Mouse (Mus musculus): ENCODE measurements at regions not wholly inside any gene's neighbourhood (a gene's known extent, or its start where the extent isn't known, plus 50 kb on each side); places are given as distances from the start of the nearest gene placed in this dataset.

GRCm38 (mm10) chr10:56519041-56519440, 141.9 kb downstream of the Gja1 start:
- Histone ChIP-seq H3K27me3 (replicated peaks) (no peaks in the 10 kb centered on the region), H3K4me1 (no peaks in the 10 kb centered on the region), H3K4me2 (no peak overlapping the region), H3K9ac (no peak overlapping the region), H3K9me3 (no peaks in the 10 kb centered on the region), H3K4me3 (replicated peaks) (no peak overlapping the region), H3K27ac (no peak overlapping the region), H3K36me3 (no peaks in the 10 kb centered on the region)
- WGBS = 82% methylated on average over 1 of the region's 1 CpGs
- ATAC-seq (ENCODE audit: insufficient read depth, low FRiP score, low read depth) = no peak

- no peak overlapping the region for H3K4me3 ChIP-seq (replicated peaks)
- ATAC-seq (ENCODE audit: insufficient read depth, low FRiP score, low read depth) = no peak
- H3K36me3 ChIP-seq = no peaks in the 10 kb centered on the region
- H3K4me1 ChIP-seq = no peaks in the 10 kb centered on the region
- no peaks in the 10 kb centered on the region for H3K27me3 ChIP-seq (replicated peaks)
- H3K27ac ChIP-seq = no peak overlapping the region
- no peaks in the 10 kb centered on the region for H3K9me3 ChIP-seq
- H3K9ac ChIP-seq = no peak overlapping the region
- WGBS = 76% methylated on average over 2 of the region's 2 CpGs
- H3K4me2 ChIP-seq = no peak overlapping the region
Measured at GRCm38 (mm10) chr10:56525791-56526190, 148.7 kb downstream of the Gja1 start.

GRCm38 (mm10) chr10:56537091-56537490, 160.0 kb downstream of the Gja1 start:
- Histone ChIP-seq H3K36me3 (no peaks in the 10 kb centered on the region), H3K27ac (no peak overlapping the region), H3K4me3 (replicated peaks) (no peak overlapping the region), H3K27me3 (replicated peaks) (no peaks in the 10 kb centered on the region), H3K4me2 (no peak overlapping the region), H3K4me1 (no peaks in the 10 kb centered on the region), H3K9ac (no peak overlapping the region), H3K9me3 (no peaks in the 10 kb centered on the region)
- WGBS = 41% methylated on average over 4 of the region's 4 CpGs
- ATAC-seq (ENCODE audit: insufficient read depth, low FRiP score, low read depth) = no peak

- no peaks in the 10 kb centered on the region for H3K4me1 ChIP-seq
- ATAC-seq (ENCODE audit: insufficient read depth, low FRiP score, low read depth) = no peak
- no peaks in the 10 kb centered on the region for H3K9me3 ChIP-seq
- no peaks in the 10 kb centered on the region for H3K36me3 ChIP-seq
- no peak overlapping the region for H3K27ac ChIP-seq
- no peaks in the 10 kb centered on the region for H3K27me3 ChIP-seq (replicated peaks)
- H3K9ac ChIP-seq = no peak overlapping the region
- 80% methylated on average over 5 of the region's 5 CpGs for WGBS
- no peak overlapping the region for H3K4me3 ChIP-seq (replicated peaks)
- no peak overlapping the region for H3K4me2 ChIP-seq
Measured at GRCm38 (mm10) chr10:56539827-56540511, 162.8 kb downstream of the Gja1 start.

- Histone ChIP-seq H3K4me1 (no peaks in the 10 kb centered on the region), H3K9ac (no peak overlapping the region), H3K4me2 (no peak overlapping the region), H3K27ac (no peak overlapping the region), H3K27me3 (replicated peaks) (no peaks in the 10 kb centered on the region), H3K36me3 (no peaks in the 10 kb centered on the region), H3K9me3 (no peaks in the 10 kb centered on the region), H3K4me3 (replicated peaks) (no peak overlapping the region)
- WGBS = 69% methylated on average over 3 of the region's 3 CpGs
- no peak for ATAC-seq (ENCODE audit: insufficient read depth, low FRiP score, low read depth)
Measured at GRCm38 (mm10) chr10:56542106-56542505, 165.0 kb downstream of the Gja1 start.

- WGBS = 33% methylated on average over 3 of the region's 3 CpGs
- Histone ChIP-seq H3K4me1 (no peaks in the 10 kb centered on the region), H3K27me3 (replicated peaks) (no peaks in the 10 kb centered on the region)
Measured at GRCm38 (mm10) chr10:56545989-56546388, 168.9 kb downstream of the Gja1 start.

GRCm38 (mm10) chr10:56546824-56547223, 169.7 kb downstream of the Gja1 start:
- H3K27ac ChIP-seq = no peak overlapping the region
- no peak for ATAC-seq (ENCODE audit: insufficient read depth, low FRiP score, low read depth)
- 56% methylated on average over 2 of the region's 2 CpGs for WGBS
- no peak overlapping the region for H3K9ac ChIP-seq
- no peaks in the 10 kb centered on the region for H3K36me3 ChIP-seq
- no peak overlapping the region for H3K4me2 ChIP-seq
- H3K27me3 ChIP-seq (replicated peaks) = no peaks in the 10 kb centered on the region
- H3K9me3 ChIP-seq = no peaks in the 10 kb centered on the region
- H3K4me3 ChIP-seq (replicated peaks) = no peak overlapping the region
- H3K4me1 ChIP-seq = no peaks in the 10 kb centered on the region

More at GRCm38 (mm10) chr10:56545989-56546388, 168.9 kb downstream of the Gja1 start:
- H3K36me3 ChIP-seq = no peaks in the 10 kb centered on the region
- no peak overlapping the region for H3K4me3 ChIP-seq (replicated peaks)
- ATAC-seq (ENCODE audit: insufficient read depth, low FRiP score, low read depth) = no peak
- H3K27ac ChIP-seq = no peak overlapping the region
- no peak overlapping the region for H3K4me2 ChIP-seq
- no peaks in the 10 kb centered on the region for H3K9me3 ChIP-seq
- H3K9ac ChIP-seq = no peak overlapping the region

- H3K4me2 ChIP-seq = no peak overlapping the region
- H3K27me3 ChIP-seq (replicated peaks) = no peaks in the 10 kb centered on the region
- no peak overlapping the region for H3K27ac ChIP-seq
- H3K9me3 ChIP-seq = no peaks in the 10 kb centered on the region
- ATAC-seq (ENCODE audit: insufficient read depth, low FRiP score, low read depth) = no peak
- 76% methylated on average over 3 of the region's 4 CpGs for WGBS
- no peaks in the 10 kb centered on the region for H3K4me1 ChIP-seq
- H3K4me3 ChIP-seq (replicated peaks) = no peak overlapping the region
- no peak overlapping the region for H3K9ac ChIP-seq
- H3K36me3 ChIP-seq = no peaks in the 10 kb centered on the region
Measured at GRCm38 (mm10) chr10:56547825-56548224, 170.7 kb downstream of the Gja1 start.

- H3K9me3 ChIP-seq = no peaks in the 10 kb centered on the region
- no peak overlapping the region for H3K4me2 ChIP-seq
- WGBS = 89% methylated on average over 12 of the region's 12 CpGs
- H3K9ac ChIP-seq = no peak overlapping the region
- no peak for ATAC-seq (ENCODE audit: insufficient read depth, low FRiP score, low read depth)
- no peak overlapping the region for H3K4me3 ChIP-seq (replicated peaks)
- H3K27me3 ChIP-seq (replicated peaks) = no peaks in the 10 kb centered on the region
- no peak overlapping the region for H3K27ac ChIP-seq
- no peaks in the 10 kb centered on the region for H3K36me3 ChIP-seq
- H3K4me1 ChIP-seq = no peaks in the 10 kb centered on the region
Measured at GRCm38 (mm10) chr10:56566836-56567442, 189.8 kb downstream of the Gja1 start.

GRCm38 (mm10) chr10:56582065-56582464, 204.9 kb downstream of the Gja1 start:
- Histone ChIP-seq H3K27ac (no peak overlapping the region), H3K9me3 (no peaks in the 10 kb centered on the region), H3K27me3 (replicated peaks) (no peaks in the 10 kb centered on the region), H3K9ac (no peak overlapping the region), H3K4me3 (replicated peaks) (no peak overlapping the region), H3K4me1 (no peaks in the 10 kb centered on the region), H3K36me3 (no peaks in the 10 kb centered on the region), H3K4me2 (no peak overlapping the region)
- 46% methylated on average over 6 of the region's 6 CpGs for WGBS
- ATAC-seq (ENCODE audit: insufficient read depth, low FRiP score, low read depth) = no peak

GRCm38 (mm10) chr10:56587205-56587604, 210.1 kb downstream of the Gja1 start:
- Histone ChIP-seq H3K36me3 (no peaks in the 10 kb centered on the region), H3K27ac (no peak overlapping the region), H3K27me3 (replicated peaks) (no peaks in the 10 kb centered on the region), H3K4me1 (no peaks in the 10 kb centered on the region), H3K9ac (no peak overlapping the region), H3K4me3 (replicated peaks) (no peak overlapping the region), H3K9me3 (no peaks in the 10 kb centered on the region), H3K4me2 (no peak overlapping the region)
- no peak for ATAC-seq (ENCODE audit: insufficient read depth, low FRiP score, low read depth)
- WGBS = 66% methylated on average over 2 of the region's 2 CpGs

- WGBS = 42% methylated on average over 5 of the region's 5 CpGs
- no peak for ATAC-seq (ENCODE audit: insufficient read depth, low FRiP score, low read depth)
Measured at GRCm38 (mm10) chr10:56597382-56597781, 220.3 kb downstream of the Gja1 start.

More at GRCm38 (mm10) chr10:56597382-56597781, 220.3 kb downstream of the Gja1 start:
- H3K9me3 ChIP-seq = no peaks in the 10 kb centered on the region
- H3K36me3 ChIP-seq = no peaks in the 10 kb centered on the region
- no peaks in the 10 kb centered on the region for H3K4me1 ChIP-seq
- H3K9ac ChIP-seq = no peak overlapping the region
- no peak overlapping the region for H3K4me2 ChIP-seq
- H3K27me3 ChIP-seq (replicated peaks) = no peaks in the 10 kb centered on the region
- H3K4me3 ChIP-seq (replicated peaks) = no peak overlapping the region
- no peak overlapping the region for H3K27ac ChIP-seq
